Mouse (Mus musculus) gastrocnemius, postnatal 14 days (tissue): ENCODE measurements around the gene Nhlrc2. TPM values are rescaled to one million over a fixed set of nuclear protein-coding genes. Genes with fewer than 3 reads are reported as not detected.
"Not testable (repeated sequence)": the region's sequence is repeated elsewhere in the genome, so short reads cannot be mapped to it uniquely, and the experiment has no call there.

Experiments
- DNase-seq: peaks from one replicate; pipeline ENCODE4 v3.0.0; 2021; ENCODE audit warnings: mixed read lengths
- intact Hi-C: fragments of 180-260 bp; cut with DNase I; formaldehyde crosslinking; loops from one replicate; pipeline ENCODE4 v1.15.1; 2025; ENCODE audit warnings: low total_unique reads
- long read RNA-seq, 2 experiments: library from polyadenylated mRNA; stranded (forward); transcript quantifications; one replicate each; pipeline ENCODE4 v2.0.0; 2021
- total RNA-seq, 2 experiments: library from RNA; stranded (reverse); gene quantifications; 2 replicates each; pipeline ENCODE4 v1.2.3; 2021

Nhlrc2 gene
- total RNA-seq: 1 to 10 TPM; 9.0 to 9.6 TPM
- long read RNA-seq, experiment 1, full-length matches to known transcripts: 3 of 7 reads
- long read RNA-seq, experiment 1, partial matches to known transcripts: 2 of 7 reads
- long read RNA-seq, experiment 1, other reads (novel, unspliced or antisense): 2 of 7 reads
- long read RNA-seq, experiment 2, full-length matches to known transcripts: 2 of 7 reads
- long read RNA-seq, experiment 2, partial matches to known transcripts: 2 of 7 reads
- long read RNA-seq, experiment 2, other reads (novel, unspliced or antisense): 3 of 7 reads

DNA sequence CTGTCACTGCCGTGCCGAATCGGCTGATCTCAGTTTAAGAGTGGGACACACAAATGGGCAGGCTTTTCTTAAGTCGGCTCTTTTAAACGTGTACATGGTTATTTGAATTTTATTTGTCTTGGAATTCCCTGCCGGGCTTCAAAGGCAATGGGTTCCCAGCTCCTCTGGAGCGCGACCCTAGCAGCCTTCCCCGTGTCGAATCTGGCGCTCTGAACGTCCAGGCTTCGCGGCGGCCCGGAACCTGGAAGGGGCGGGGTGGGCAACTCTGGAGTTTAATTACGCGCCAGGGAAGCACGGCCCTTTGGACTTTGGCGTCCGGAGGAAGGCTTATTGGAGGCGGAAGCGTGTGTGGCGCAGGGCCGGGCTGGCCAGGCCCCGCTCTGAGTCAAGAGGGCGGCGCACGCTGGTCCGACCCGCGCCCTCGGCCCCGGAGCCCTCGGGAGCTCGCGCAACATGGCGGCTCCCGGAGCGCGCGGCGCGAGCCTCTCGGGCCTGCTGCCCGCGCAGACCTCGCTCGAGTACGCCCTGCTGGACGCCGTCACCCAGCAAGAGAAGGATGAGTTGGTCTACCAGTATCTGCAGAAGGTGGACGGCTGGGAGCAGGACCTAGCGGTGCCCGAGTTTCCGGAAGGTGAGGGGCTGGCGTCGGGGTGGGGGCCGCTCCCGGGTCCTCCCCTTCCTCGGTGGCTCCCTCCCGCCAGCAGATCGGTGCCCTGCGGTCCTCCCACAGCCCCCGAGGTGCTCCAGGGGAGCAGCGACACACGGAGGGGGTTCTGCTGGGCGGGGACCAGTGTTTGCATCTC is at the start of gene Nhlrc2:
TSS of gene Nhlrc2 (plus strand) at position 32 of the 803 bp plus-strand sequence.
- peak; percentile 89 for DNase-seq
- intact Hi-C loops: no loop called here

DNA sequence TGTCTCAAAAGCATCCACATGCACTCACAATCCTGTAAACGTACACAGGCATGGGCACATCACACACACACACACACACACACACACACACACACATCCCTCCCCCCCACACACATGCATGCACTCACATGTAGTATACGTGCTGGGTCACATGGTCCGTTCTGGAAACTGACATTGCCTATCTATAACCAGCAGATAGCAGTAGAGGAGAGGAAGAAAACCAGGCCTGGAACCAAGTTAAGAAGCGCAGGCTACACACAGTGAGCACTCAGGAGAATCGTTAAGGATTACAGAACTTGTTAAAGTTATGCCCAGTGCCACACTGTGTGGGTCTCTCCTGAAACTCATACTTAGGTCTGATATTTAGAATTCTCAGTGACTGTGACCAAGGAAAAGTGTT is 45.0 kb upstream of the Nhlrc2 start:
- intact Hi-C loops, DNase-seq: not testable (repeated sequence)

DNA sequence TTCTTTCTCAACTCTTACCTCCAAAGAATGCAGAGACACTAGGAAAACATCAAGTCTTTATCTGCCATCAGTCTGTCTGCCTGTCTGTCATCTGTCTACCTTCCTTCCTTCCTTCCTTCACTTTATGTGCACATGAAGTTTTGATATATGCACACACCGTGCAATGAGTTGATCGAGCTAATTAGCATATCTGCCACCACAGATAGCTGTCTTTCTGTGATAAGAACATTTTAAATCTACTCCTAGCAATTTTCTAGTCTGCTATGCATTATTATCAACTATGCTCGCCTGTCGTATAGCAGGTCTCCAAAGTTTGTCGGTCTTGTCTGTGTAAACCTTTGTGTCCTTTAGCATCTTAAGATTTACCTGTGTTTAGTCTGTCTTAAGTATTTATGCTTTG is 44.5 kb upstream of the Nhlrc2 start:
- DNase-seq: not testable (repeated sequence)

DNA sequence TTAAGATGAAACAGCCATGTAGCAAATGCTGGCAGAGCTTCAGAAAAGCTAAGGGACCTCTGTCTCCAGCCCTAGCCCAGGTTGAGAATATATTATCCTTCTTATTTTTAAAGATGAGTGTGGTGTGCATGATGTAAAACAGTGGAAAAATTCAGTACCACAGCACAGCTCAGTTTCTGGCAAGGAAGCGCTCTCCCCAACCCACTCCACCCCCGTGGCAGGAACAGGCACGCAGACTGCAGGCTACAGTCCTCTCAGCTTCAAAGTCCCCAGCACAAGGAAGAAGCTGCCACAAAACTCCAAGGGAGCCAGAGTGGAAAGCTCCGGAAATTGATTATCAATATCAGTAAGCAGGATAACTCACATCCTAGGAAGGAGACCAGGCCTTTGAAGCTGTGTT is 36.9 kb upstream of the Nhlrc2 start:
- intact Hi-C loops, DNase-seq: not testable (repeated sequence)

More for the DNA sequence above, 44.5 kb upstream of the Nhlrc2 start:
- intact Hi-C loops: not testable (repeated sequence)

DNA sequence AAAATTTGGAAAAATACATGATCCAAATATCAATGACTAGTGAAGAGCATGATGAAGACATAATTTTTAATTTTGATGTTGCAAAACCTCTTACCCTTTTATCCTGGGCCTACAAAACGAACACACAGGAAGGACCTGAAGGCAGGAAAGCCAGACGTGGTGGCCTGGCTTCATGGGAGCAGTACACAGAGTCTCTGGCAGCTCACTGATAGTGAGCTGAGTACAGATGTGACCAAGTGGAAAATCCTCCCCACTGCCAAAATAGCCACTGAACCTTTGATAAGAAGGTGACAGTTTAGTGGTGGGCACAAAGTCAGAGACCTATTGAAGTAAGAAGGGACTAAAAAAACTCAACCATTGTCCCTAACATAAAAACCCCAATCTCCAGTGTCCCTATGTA is 34.5 kb upstream of the Nhlrc2 start:
- DNase-seq, intact Hi-C loops: not testable (repeated sequence)

DNA sequence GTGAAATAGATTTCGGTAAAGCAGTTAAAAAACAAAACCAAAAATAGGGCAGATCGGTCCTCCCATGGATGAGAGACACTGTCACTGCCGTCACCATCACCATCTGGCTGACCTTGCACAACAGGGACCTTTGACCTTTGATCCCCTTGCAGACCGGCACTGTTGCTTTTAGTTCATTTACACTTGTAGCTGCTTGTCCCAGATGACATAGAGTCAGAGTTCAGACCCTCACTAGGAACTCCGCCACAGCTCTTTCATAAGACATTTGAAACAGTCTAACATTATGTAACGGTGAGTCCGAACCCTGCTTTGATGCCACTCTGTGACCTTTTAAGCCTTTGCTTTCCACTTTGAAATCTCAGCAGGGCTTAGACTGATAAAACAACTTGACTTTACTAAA is 28.7 kb upstream of the Nhlrc2 start:
- intact Hi-C loops, DNase-seq: not testable (repeated sequence)

DNA sequence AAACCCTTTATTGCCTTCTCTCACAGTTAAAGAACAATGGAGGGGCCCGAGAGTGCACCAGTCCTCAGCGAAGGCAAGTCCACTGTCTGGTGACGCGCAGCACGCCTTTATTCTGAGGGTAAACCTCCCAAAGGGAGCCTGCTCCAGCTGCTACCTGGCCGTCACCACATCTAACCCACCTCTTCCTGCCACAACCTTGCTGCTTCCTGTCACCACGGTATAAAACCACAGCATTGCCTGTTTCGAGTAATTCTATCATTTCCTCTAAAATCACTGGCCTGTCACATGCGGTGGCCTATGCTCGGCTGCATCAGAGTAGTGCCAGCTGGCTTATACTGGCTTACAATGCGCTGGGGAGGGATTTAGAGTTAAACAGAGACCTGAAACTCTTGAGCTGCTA is 17.5 kb upstream of the Nhlrc2 start:
- DNase-seq, intact Hi-C loops: not testable (repeated sequence)

DNA sequence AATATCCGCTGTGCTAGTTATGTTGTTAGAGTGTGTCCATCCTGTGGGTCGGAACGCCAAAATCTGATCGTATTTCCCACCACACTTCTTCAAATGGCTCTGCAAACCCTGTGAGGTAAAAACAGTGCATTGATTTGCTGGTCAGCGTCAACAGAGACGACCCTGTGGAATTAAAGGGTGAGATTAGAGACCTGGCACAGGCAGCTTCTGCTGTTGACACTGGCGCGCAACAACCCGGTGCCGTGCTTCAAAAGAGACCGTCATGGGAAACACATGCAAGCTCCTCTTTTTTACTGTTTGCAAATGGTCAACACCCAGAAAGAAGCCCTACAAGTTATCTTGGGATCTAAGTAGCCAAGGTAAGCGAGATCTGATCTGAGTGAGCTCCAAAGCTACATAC is 16.8 kb upstream of the Nhlrc2 start:
- no peak for DNase-seq
- intact Hi-C loops: no loop called here

DNA sequence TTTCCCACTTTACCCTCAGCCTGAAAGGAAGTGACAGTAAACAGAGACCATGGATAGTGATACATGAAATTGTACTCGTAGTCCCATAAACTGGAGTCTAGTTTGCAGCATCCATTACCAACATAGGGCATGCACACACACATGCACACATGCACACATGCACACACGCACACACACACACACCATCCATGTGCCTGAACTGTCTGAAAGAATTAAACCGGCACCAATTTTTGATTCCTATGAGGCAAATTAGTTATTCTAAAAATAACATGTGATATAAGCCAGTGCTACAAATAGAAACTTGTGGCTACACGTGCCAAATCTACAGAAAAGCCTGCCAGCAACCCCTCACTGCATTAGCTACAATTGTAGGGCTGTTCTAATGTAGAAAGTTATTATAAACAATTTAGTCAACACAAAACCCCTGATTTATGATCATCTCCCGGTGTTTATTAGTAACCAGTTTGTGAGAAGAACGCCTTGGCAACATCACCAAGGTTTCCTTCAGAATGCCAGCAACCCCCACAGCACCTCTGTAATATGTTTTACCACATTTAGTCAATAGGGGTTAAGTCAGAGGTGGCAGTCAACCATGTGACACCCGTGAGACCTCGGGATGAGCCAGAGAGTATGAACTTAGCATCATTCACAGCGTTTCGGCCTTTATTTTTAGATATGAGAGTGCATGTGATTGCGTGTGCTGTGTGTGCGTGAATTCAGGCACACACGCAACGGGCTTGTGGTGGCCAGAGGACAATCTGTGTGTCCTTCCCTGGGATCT is 14.6 kb upstream of the Nhlrc2 start:
- intact Hi-C loops: no loop called here
- no peak for DNase-seq

DNA sequence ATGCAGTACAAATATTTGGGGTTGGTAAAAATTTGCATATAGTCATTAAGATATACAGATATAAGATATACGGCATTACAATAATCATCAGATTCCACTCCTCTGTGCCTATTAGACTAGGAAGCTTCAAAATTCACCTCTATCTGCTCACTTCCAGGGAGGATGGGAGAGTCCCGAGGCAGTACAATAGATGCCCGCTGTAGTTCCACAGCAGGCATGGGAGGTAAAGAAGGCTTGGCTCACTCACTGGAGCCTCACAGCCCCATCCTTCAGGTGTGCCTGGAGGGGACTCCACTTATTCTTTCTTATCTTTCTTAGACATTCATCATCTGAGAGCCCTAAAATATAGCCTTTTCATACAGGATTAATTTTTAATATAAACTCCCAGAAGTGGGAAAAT is 13.7 kb upstream of the Nhlrc2 start:
- intact Hi-C loops: no loop called here
- DNase-seq: no peak

DNA sequence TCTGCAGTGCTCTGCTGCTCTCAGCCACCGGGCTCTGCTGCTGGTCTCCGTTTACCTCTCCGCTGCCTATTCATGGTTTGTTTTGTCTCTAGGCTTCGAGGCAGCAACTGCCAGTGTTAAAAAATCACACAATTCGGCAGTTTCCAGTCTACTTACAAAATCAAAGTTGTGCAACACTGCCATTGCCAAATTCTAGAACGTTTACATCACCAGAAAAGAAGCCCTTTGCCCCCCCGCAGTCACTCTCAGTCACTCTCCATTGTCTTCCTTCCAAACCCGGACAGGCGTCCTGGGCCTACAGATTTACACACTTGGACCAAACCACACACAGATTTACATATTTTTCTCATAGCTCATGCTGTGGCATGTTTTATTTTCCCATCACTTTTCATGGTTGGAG is 13.0 kb upstream of the Nhlrc2 start:
- intact Hi-C loops: no loop called here
- no peak for DNase-seq

DNA sequence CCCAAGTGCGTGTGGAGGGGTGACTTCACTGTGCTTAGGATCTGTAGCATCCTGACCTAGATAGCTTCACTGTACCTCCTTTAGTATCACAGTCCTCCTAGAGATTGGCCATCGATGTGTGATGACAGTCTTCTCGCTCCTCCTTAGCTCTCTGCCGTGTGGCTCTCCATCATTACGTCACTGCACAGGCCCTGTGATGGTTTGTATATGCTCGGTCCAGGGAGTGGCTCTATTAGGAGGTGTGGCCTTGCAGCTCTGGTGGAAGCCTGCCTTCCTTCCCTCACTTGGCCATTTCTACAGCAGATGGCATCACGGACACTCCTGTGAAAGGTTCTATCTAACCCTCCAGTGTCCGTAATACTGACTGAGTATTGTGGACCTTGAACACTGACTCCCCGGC is 12.3 kb upstream of the Nhlrc2 start:
- DNase-seq: no peak
- intact Hi-C loops: no loop called here

DNA sequence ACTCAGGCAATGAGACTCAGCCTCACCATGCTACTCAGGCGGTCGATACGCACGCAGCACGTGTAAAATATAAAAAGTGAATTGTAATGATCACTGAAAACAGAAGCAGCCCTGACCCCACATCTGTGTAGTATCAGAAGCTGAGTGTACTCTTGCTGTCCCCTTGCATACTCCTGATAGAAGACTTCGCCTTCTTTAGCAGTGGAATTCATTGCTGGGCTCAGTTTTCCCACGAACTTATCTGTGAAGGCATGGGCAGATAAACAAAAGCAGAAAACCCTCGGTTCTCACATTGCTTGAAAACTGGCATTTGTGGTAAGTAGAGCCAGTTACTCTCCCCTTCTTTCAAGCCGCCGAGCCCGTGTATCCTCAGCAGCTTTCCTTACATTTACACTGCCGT is 4.7 kb upstream of the Nhlrc2 start:
- no peak for DNase-seq
- intact Hi-C loops: no loop called here

DNA sequence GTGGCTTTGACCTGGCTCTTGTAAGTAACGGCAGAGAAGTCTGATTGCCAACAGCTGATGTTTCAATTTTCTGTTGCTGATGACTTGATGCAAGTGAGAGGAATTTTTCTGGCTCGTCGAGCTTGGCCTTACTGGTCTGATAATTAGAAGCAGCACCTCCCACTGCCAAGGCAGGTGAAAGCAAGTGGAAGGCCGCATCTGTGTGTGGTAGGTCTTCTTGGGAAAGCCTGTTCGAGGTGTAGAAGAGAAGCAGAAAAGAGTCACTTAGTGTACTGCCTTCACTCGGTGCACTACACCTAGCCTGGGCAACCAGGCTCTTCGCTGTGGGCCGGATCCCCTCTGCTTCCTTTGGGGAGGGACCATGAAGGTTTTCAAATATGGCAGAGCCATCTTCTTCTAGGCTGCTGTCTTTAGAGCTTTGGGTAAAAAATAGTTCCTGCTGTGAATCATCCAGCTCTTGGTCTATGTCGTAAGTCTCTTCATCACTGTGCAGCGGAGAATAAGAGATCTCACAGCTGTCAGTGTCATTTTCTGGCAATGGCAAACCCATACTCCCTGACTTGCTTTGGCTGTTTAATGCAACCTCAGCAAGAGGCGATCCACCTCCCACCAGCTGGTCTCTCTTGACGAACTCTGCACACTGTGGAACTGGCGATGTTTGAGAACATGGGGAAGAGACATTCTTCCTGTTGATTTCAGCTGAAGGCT is 3.2 kb upstream of the Nhlrc2 start:
- no peak for DNase-seq
- intact Hi-C loops: no loop called here

DNA sequence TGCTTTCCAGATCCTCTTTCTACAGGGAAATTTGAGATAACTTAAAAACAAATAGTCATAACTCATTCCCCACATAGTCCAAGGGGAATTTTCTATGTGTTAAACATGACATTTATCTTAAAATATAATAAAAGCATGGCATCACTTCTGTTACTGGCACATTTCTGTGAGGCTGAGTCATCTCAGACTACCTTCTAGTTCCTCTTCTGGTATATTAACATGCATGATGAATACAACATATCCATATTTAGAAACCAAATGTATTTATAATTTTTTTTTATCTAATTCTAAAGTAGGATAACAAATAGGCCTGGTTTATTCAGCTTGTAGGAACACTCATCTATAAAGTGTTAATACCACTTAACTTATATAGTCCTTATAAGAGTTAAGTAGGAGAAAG is 2.0 kb upstream of the Nhlrc2 start:
- intact Hi-C loops: no loop called here
- DNase-seq: no peak

DNA sequence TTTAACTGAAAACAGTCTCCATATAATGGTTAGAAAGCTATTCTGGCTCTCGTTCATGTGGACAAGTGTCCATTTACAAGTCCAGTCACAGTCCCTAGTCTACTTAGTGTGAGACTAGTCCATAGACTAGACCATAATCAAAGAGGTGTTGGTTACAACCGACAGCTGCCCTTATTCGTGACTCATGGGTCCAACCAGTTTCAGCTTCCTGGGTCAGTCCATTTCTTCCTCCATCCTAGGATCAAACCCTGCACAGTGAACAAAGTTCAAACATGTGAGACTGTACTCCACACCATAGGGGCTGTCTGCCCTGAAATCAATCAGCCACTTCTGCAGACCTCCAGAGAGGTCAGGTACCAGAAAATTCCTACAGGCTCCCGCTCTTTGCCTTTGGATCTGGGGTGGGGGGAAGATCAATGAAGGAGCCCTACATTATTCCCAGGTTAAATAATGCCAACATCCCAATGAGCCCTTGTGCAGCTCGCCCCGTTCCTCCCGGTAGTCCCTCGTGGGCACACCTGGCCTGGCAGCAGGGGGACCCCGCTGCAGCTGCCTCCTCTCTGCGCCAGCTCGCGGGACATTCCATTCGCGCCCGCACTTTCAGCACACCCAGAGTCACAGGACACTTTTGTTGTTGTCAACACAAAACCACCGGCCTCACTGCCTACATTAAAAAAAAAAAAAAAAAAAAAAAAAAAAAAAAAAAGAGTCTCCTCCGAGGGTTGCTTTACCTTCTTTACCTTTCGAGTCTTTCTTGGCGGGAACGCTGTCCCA is 418 bp upstream of the Nhlrc2 start, which contains the start of gene Dclre1a:
TSS of gene Dclre1a (minus strand) at position 767 of the 774 bp plus-strand sequence.
- intact Hi-C loops: no loop called here
- DNase-seq: peak; percentile 62

DNA sequence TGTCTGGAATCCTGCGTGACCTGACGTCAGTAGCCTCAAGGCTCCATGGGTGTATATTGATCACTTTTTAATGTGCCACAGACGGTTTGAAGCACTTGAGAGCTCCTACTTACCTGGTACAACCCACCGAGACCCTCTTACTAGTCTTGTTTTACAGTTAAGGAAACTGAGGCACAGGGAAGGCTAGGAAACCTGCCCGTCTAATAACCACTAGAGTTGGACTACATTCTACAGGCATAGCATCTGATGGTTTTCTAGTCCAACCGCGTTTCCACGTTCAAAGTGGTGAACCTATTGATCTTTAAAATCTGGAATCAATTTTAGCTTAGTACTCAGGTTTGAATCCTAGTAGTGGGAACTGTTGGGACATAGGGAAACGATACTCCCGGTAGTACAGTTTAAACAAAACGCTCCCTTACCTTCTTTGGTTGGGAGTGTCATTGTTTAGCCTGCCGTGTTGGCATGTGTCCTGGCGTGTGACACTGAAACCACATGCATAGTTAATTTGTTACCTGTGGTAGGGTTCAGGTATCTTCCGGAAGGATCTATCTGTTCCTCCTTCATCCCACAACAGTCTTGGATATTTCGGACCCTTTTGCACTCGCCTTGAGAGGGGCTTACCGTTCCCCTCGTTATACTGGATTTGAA is 1.1 kb downstream of the Nhlrc2 start:
- DNase-seq: no peak
- intact Hi-C loops: no loop called here

DNA sequence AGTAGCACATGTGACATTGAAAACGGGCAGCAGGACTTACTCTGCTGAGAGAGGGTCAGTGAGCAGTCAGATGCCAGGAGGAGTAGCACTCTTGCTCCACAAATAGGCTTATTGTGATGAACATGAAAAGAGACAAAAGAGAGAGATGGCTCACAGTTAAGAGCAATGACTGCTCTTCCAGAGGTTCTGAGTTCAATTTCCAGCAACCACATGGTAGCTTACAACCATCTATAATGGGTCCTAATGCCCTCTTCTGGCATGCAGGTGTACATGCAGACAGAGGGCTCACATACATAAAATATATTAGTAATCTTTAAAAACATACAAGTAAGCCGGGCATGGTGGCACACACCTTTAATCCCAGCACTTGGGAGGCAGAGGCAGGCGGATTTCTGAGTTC is 5.1 kb downstream of the Nhlrc2 start:
- intact Hi-C loops: no loop called here
- no peak for DNase-seq
